Mouse (Mus musculus): ENCODE measurements at regions not wholly inside any gene's neighbourhood (a gene's known extent, or its start where the extent isn't known, plus 50 kb on each side); places are given as distances from the start of the nearest gene placed in this dataset.

DNA sequence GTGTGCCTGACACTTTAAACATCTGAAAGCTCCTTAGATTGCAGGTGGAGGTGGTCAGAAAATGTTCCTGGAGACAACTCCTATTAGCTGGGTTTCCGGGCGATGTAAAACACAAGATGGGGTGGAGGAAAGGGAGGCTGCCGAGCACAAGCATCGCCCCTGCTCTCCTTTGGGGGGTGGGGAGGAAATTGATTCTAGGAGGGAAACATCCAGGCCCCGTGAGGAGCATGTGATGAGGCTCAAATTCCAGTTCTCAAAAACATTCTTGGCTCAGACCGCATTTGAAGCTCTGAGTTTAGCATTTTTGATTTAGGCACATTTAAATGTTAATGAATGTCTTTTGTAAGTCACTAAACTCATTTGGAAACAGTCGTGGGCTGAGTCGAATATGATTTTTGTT is 105.5 kb downstream of the Rpl14 start:
- DNase-seq (ENCODE audit: extremely low spot score): no peak

DNA sequence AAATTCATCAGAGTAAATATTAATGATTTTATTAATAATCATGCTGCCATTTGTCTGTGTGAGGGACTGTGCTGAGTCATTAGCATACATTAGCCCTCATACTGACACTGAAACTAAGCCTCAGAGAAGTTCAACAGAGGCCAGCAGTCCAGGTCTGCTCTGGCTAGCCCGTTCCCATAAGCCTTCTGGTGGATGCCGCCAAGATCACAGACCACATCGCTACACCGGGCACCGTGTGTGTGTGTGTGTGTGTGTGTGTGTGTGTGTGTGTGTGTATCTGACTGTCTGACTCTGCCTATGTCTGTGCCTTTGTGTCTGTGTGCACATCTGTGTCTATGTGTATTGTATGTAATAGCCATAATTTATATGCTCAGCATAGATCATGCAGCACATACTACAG is 106.0 kb downstream of the Rpl14 start:
- no peak for DNase-seq (ENCODE audit: extremely low spot score)

DNA sequence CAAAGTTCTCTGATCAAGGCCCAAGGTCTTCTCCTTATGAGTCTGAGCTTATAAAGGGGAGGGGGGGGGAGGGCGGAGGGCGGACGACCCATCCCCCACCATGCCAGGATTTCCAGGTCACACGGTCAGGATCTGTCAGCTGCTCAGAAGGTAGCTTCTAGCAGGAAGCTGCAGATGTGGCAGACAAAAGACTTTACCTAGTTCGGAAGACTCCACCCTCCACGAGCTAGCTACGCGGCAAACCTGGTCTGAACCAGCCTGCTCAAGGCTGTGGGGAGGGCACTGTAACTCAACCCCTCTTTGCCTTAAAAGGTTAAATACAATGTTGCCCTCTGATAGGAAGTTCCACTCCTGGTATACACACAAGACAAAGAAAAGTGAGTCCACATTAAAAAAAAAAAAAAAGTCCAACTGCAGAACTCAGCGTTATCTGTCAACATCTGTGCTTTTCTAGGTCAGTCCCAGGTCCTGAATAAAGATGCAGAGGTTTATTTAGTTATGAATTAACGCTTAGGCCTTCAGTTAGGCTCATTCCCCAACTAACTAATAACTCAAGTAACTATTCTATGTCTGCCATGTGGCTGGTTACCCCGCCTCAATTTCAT is 108.7 kb downstream of the Rpl14 start:
- DNase-seq (ENCODE audit: extremely low spot score): peak; percentile 38

DNA sequence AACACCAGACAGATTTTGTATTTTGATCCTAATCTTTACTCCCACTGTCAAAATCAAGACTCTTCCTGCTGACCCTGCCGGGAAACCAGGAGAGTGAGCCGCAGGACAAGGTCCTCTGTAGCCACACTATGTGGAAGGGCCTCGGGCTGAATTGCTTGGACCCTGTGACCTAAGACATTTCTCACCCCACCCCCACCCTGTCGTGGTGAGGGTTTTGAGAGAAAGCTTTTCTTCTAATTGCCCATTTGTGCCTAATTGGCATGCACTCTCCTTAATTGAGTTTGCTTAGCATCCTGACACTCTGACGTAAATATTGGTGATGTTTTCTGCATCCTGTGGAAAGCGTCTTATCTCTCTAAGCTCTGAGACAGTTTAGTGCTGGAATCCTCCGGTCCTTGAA is 110.2 kb downstream of the Rpl14 start:
- no peak for DNase-seq (ENCODE audit: extremely low spot score)

DNA sequence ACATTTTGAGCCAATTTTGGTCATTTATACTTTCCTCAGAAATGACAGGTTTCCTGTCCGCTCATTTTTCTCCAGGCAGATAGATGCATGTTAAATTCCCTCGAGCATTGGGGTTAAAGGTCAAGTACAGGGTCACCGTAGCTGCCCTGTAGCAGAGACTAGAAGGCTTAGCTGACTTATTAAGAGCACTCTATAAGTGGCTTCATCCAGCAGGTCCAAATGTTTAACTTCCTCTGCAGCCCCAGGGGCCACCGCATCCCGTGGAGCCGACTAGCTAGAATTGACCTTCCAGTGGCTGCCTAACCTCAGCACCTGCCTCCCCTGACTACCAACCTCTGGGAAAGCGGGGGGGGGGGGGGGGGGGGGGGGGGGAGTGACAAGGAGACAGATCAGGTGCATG is 114.7 kb downstream of the Rpl14 start:
- DNase-seq (ENCODE audit: extremely low spot score): no peak

DNA sequence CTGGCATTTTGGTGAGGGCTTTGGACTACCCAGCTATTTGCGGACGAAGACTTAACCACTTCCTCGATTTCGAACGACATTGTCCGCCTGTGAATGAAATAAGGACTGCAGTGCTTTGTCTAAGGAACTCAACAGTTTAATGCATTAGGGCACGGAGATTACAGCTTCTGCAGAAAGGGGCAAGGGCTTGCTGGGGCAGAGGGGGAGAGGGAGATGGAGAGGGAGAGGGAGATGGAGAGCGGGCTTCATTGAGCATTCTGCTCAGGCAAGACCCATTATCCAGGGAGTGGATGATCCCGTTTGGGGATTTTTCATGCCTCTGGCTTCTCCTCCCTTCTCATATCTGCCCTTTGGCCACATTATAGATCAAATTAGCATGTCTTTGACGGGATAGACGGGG is 117.8 kb downstream of the Rpl14 start:
- no peak for DNase-seq (ENCODE audit: extremely low spot score)

DNA sequence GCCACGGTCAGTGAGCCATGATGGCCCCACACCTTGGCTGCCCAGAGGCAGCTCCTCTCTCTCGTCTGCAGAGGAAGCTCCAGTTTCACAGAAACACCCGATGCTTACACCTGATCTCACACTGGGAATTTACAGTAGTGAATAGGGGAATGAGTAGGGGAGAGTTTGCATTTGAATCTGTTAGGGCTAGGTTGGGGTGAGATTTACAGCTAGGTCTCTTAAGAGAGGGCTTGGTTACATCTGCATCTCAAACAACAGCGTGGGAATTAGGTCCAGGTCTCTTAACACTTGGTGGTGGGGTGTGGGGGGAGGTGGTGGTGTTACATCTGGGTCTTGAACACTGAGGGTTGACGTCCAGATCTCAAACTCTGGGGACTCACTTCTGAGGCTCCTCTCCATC is 119.3 kb downstream of the Rpl14 start:
- no peak for DNase-seq (ENCODE audit: extremely low spot score)

DNA sequence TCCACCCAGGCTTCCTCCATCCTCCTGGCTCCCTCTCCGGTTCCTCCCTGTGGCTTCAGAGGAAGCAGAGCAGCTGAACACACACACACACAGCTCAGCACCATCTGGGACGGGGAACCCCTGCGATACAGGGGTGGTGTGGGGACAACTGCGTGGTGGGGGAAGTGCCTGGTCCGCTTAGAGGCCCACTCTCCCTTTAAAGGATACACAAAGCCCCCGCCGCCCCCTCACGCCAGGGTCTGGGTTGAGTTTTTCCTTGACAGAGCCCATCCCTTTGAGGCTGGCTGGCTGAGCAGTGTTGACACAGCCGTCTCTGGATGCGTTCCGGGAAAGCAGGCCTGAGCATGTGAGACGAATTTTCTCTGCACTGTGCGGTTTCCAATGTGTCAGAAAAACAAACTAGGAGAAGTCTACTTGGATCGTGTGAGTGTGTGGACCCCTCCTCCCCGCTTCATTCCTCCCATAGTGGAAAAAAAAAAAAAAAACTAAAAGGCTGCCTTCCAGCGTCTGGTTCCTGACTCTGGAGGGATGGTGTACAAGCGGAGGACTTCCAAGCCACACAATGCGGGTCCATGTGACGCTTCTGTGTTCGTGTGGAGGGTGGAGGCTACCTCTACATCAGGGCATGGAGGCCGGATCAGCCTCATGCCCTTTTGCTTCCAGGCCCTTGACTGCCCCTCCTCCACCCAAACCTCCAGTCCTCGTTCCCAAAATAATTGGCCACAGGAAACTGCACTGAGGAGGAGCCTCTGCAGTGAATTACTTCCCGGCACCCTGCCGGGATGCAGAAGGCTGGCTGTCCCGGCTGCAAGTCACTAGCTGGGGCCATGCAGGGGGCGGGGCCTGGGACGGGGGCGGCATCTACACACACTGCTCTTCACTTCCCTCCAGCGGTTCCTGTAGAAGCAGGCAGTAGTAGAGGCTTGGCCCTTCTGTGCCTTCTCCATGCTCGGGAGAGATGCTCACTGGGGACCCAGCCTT is 120.0 kb downstream of the Rpl14 start:
- DNase-seq (ENCODE audit: extremely low spot score): peak; percentile 92

DNA sequence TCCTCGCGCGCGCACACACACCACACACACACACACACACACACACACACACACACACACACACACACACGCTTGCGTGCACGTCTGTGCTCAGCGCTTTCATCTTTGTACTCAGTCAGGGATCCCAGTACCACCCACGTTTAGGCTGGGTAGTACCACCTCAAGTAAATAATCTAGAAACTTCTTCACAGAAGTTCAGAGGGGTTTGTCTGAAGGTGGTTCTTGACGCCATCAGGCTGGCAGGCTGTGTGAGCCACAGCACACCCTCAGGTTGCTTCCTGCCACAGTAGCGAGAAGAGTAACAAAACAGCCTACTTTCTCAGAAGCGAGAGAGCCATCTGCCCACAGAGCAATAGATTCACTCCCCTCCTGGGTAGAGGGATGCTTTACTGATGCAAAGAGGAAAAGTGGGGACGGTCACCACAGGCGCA is 120.7 kb downstream of the Rpl14 start:
- no peak for DNase-seq (ENCODE audit: extremely low spot score)

DNA sequence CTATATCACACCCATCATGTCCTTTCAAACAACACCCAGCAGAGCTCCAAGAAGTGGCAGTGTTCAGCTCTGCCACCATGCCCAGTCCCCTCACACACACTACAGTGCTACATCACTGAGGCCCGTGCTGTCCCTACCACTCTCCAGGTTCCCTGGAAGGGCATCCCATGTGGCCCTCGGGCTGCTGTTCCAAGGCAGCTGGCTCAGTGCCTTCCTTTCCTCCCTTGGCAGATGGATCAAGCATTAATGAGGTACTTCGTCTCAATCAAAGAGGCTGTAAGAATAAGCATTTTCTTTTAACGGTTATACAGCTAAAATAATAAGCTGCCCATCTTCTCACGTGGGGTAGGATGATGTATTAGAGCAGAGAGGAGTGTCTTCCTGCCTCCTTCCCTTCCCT is 123.2 kb downstream of the Rpl14 start:
- DNase-seq (ENCODE audit: extremely low spot score): no peak

DNA sequence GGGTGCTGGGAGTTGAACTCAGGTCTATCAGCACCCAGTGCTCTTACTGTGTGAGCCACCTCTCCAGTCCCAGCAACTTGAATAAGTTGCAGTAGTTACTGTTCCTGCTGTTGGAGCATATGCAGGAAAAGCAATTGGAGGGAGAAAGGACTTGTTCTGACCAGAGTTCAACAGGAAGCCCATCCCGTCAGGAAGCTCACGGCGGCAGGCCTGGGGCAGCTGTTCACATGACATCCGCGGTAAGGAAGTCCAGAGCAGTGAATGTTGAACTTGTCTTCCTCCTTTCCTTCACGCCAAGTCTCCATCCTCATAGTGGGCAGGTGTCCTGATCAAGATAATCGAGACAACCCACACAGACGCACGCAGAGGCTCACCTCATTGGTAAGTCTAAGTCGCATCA is 124.7 kb downstream of the Rpl14 start:
- DNase-seq (ENCODE audit: extremely low spot score): no peak

DNA sequence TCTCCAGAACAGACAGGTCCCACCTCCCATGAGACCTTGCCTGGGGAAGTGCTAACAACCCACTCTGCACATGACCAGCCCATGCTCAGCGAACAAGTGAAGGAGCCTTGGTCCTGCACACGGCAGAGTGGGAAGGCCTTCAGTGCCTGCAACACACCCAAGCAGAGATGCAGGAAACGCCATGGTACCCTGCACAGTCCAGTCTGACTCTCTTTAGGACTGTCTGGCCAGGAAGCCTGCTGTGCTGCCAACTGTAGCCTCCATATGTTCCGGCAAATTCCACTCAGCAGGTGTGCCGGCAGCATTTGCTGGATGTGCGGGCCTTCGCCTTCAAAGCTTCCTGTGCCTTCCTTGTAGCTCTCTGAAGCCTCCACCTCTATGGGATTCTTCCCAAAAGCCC is 126.5 kb downstream of the Rpl14 start:
- no peak for DNase-seq (ENCODE audit: extremely low spot score)

DNA sequence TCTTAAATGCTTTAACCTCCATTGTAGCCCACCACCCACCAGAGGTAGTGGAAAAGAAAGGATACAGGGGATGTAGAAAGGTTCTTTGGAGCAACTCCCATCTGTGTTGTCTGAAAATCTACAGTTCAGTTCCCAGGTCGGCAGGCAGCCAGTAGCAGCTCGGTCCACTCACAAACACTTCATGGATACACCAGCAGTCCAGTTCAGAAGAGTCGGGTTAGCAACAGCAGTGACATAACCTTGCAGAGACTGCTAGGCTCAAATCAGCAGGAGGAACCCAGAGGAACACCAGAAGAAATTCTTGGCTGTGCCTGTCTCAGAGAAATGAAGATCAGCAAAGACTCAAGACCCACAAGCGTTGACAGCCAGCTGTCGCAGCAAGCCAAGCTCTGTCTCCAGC is 128.5 kb downstream of the Rpl14 start:
- no peak for DNase-seq (ENCODE audit: extremely low spot score)

DNA sequence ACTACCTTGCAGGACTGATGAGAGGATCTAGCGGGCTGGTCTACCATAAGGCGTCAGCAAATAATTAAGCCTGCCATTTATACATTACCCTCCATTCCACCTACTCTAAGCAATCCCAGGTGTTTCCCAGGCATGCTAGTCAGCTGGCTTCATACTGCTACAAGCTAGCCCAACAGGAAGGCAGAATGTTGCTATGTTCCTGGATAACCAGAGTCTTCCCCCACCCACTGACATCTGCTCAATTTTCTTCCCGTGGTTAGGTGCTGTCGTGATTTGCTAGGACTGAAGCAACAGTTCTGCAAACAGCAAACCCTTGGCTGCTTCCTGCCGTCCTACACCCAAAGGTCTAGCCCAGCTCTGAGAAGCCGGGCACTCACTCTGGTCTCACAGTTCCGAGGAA is 131.6 kb downstream of the Rpl14 start:
- DNase-seq (ENCODE audit: extremely low spot score): no peak

DNA sequence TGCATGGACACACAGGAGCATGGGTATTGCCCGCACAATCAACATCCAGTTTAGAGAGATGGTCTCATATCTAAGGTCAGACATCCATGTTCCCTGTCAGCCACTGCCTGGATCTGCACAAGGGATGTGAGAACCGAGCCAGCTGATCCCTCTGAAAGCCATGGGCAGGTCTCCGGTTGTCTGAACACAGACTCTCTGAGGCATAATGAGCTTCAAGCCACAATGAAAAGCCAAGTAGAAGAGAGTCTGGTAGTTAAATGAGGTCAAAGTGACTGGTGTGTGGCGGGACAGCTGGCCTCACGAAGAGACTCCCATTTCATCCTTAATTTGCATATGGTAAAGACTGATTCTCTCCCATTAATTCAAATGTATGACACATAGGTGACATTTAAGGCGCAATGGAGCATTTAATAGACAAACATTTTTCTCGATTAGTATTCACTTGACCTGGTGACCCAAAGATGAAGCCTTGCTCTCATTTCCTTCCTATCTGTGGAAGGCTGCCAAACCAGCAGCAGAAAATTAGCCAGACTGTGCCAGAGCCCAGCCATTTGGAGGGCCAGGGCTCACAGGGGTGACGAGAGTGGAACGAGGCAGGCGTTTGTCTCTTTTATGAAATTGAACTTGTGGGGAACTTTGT is 132.2 kb downstream of the Rpl14 start:
- no peak for DNase-seq (ENCODE audit: extremely low spot score)

DNA sequence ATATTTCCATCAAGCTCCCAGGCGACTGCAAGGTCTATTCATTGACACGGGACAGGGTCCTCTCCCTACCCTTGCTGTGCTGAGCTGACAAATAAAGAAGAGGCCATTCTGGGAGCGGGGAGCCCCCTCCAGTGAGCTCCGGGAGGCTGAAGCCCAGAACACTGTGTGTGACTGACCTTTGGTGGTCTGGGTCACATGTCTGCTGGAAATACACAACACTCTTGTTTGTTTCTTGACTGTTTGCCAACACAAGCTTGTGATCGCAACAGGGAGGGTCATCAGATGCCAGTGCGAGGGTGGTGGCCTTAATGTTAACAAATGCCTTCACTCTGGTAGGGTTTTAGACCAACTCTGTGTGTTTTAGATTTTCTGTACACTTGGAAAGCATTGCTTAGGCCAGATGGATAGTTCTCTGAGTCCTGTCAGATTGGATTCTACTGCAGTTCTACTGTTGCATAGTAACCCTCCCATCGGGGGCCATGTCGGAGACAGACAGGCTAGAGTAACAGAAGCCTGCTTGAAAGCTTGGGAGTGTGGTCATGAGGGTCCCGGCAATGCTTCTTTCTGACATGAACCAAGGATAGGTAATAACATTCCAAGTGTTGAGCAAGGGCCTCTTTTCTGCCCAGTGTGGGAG is 135.4 kb downstream of the Rpl14 start:
- DNase-seq (ENCODE audit: extremely low spot score): no peak

DNA sequence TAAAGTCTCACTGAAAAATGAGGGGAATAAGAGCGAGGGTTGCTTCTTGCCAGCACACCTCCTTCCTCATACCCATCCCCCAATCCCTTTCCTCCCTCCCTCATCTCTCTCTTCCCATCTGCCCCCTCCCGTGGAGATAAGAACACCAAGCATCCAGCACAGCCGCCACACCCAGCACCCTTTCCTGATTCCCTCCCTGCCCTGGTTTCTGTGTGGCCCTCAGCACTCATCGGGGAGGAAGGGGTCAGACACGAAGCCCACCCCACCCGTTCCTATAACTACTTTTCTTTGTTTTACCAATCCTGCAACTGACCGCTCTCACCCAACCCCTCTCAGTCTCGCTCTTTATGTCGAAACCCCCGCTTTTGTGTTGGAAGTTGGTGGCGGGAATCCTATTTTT is 137.3 kb downstream of the Rpl14 start:
- peak; percentile 17 for DNase-seq (ENCODE audit: extremely low spot score)

DNA sequence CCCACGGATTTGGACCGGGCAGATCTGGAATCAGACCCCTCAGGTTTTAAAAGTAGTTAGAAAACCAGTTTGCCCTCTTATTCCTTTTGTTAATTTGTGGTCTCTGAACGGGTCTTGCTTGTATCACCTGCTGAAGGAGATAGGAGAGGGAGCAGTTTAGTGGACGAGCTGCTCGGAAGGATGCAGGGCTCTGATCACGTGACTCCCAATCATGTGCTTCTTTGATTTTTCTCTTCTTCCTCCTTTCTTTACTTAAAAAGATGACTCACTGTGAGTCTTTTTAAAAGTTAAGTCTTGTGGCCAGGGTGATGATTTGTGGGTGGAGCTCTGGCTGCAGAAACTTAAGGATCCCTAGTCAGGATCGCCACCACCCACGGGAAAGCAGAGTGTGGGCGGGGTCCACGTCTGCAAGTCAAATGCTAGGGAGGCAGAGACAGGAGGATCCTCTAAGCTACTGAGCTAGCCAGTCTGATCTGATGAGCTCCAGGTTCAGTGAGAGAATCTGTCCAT is 138.0 kb downstream of the Rpl14 start:
- DNase-seq (ENCODE audit: extremely low spot score): no peak

DNA sequence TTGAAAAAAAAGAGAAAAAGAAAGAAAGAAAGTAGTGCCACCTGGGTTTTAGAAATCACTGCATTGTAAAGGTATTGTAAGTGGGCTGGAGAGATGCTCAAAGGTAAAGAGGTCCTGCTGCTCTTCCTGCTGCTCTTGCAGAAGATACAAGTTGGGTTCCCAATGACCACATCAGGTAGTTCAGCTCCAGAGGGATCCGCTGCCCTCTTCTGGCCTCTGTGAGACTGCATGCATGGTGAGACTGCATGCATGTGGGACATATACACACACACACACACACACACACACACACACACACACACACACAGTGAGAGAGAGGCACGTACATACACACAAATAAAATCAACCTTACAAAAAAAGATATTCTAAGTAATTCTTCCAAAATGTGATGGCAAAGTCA is 141.7 kb downstream of the Rpl14 start:
- no peak for DNase-seq (ENCODE audit: extremely low spot score)

DNA sequence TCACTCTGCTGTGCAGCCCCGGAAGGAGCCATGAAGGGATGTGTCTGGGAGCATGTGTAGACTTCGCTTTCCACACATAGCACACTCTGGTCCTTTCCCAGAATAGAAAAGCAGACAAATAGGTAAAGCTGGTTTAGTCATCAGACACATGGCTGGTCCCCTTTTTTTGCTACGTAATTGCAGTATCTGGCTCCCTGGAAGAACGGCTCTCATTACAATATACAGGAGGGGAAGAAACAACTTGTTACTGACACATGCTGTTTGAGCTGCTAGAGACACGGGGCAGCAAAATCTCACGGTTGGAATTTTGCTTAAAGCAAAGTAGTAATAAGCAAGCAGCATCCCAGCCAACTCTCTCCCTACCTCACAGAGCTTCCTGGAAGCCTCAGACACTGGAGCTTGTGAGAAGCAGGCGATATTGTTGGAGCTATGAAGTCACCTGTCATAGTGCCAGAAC is 144.4 kb downstream of the Rpl14 start:
- no peak for DNase-seq (ENCODE audit: extremely low spot score)

DNA sequence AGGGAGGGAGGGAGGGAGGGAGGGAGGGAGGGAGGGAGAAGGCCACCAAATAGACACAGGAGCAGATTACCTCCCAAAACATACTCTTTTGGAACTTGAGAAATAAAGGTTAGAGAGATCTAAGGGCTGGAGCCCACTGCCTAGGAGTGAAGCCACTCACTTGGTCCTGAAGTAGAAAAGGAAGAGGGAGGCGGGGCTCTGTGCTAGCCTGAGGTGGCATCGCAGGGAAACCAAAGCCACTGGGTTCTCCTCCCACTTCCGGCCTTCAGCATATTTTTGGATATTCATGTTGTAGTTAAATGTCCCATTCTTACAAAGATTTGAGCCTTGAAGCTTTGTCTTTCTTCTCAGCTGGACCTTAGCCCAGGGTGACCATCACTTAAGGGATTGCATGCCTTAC is 147.6 kb downstream of the Rpl14 start:
- no peak for DNase-seq (ENCODE audit: extremely low spot score)

Data from embryo, embryonic 9.5 days (tissue).